Mouse (Mus musculus) adrenal gland, adult 8-10 months (tissue): ENCODE measurements at regions not wholly inside any gene's neighbourhood (a gene's known extent, or its start where the extent isn't known, plus 50 kb on each side); places are given as distances from the start of the nearest gene placed in this dataset.

Experiments
- DNase-seq: peaks from one replicate; pipeline ENCODE4 v3.0.0; 2022

DNA sequence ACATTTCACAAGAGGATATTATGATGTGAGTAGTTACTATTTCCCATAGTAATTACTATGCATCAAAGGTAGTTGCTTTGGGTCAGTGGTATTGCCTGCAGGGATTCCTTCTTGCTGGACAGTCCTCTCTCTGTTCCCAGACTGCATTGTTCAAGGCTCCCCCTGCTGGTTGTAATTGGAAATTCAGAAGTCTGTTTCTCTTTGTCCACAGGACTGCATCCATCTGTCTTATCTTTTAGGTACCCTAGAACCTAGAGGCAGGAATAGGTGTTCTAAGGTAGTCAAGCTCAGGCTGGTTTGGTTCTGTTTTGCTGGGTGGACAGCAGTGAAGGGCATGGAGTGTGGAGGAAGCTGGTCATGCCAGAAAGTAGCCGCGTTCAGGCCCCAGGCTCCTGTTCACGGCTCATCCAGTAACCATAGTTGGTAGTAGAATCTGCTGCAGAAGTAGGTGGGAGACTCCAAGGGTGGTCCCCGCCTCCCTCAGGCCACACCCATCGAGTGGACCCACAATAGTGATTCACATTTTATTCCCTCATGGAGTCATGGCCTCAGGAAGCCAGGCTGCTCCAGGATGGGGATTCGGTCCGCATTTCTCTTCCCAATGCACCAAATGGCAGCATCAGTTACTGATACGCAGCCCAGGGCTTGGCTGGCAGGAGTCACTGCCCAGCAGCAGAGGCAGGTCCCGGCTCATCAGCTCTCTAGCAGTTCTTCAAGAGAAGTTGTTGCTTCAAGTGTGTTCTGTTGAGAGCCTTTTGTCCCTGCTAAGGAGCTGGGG lies 51.7 kb upstream of the Caprin1 start:
- peak; percentile 36 for DNase-seq

DNA sequence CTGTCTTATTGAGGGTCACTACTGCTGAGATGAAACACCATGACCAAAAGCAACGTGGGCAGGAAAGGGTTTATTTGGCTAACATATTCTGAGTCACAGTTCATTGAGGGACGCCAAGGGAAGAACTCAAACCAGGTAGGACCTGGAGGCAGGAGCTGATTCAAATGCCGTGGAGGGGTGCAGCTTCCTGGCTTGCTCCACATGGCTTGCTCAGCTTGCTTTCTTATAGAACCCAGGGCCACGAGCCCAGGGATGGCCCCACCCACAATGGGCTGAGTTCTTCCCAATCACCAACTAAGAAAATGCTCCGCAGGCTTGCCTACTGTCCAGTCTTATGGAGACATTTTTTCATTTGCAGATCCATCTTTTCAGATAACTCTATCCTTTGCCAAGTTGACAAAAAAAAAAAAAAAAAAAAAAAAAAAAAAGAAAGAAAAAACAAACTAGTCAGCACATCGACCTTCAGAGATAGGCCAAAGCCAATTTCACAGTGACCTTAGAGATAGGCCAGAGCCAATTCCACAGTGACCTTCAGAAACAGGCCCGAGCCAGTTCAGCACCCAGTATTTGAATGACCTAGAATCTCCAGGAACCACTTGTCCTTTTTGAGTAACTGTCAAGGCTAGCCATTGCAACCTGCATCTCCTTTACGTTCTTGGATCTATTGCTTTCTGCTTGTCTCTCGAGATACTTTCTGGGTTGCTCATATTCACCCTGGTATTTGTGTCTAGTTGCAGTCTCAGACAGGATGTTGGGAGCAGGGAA lies 52.5 kb upstream of the Caprin1 start:
- DNase-seq: peak; percentile 87

- no peak for DNase-seq
These were observed 53.0 kb upstream of the Caprin1 start for GRCm38 (mm10) chr2:103850531-103850816.

GRCm38 (mm10) chr2:103851171-103851570 lies 53.7 kb upstream of the Caprin1 start:
- DNase-seq: peak; percentile 45

GRCm38 (mm10) chr2:103861226-103861625 lies 63.8 kb upstream of the Caprin1 start:
- no peak for DNase-seq

- DNase-seq: no peak
These were observed 66.8 kb upstream of the Caprin1 start for GRCm38 (mm10) chr2:103864254-103864653.

GRCm38 (mm10) chr2:103865319-103866171 lies 68.1 kb upstream of the Caprin1 start:
- DNase-seq: peak; percentile 42

GRCm38 (mm10) chr2:103867241-103867957 lies 70.0 kb upstream of the Caprin1 start:
- no peak for DNase-seq

DNA sequence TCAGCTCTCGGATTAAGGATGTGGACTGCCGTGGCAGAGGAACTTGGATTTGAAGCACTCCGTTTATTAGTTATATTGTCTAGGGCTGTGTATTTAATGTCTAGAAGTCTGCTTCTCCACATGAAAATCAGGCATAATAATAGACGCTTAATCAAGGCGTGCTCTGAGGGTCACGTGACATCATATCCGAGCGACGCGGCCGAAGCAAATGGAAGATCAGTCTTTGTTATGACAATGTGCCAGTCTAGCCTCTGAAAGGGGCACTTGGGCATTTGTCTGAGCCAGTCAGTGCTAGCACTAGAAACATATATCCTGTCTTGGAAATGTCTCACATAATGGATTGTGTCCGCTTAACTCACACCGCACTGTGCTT lies 70.5 kb upstream of the Caprin1 start:
- DNase-seq: no peak

GRCm38 (mm10) chr2:103868655-103869054 lies 71.2 kb upstream of the Caprin1 start:
- no peak for DNase-seq

DNA sequence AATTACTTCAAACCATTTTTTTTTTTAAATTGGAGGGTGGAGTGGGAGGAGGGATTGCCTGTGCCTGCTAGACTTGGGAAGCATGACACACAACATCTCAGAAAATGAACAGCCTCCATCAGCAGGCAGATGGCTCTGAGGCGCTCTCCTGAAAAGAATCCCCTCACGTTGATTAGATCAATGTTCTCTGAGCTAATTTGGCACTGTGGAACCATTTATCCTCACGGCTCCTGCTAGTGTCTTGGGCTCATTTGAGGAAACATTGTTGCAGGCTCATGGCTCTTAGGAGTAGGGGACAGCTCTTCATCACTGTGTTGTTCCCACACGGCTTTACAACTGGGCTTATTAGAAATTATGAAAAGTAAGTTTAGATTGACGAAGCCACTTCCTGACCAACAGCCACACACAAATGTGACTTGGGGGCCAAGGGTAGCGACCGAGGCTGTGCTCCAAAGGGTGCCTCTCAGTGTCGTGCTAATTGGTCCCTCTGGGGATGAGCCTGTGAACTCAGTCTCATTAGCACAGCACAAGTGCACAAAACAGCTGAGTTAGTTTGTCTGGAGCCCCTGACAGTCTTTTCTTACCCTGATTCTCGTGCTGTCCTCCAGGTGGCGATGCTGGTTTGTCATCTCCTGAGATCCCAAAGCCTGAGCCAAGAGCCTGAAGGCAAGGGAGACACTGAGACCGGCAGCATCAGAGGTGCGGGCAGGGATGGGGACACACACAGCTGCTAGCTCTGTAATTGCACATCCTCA lies 74.2 kb upstream of the Caprin1 start:
- DNase-seq: peak; percentile 70

GRCm38 (mm10) chr2:103872277-103872636 lies 74.8 kb upstream of the Caprin1 start:
- no peak for DNase-seq

DNA sequence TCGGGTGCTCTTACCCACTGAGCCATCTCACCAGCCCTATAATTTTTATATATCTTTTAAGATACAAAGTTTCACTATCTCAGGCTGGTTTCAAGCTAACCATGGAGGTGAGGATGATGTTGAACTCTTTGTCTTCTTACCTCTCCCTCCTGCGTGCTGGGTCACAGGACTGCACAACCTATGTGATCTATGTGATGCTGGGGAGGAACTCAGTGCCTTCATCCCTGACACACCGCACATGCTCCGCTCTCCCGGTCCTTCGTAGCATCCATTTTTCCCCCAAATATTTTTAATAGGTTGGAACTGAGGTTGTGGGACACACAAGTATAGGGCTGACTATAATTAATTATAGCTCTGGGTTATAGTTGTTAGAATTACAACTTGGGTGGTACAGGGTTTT lies 75.9 kb upstream of the Caprin1 start:
- no peak for DNase-seq

DNA sequence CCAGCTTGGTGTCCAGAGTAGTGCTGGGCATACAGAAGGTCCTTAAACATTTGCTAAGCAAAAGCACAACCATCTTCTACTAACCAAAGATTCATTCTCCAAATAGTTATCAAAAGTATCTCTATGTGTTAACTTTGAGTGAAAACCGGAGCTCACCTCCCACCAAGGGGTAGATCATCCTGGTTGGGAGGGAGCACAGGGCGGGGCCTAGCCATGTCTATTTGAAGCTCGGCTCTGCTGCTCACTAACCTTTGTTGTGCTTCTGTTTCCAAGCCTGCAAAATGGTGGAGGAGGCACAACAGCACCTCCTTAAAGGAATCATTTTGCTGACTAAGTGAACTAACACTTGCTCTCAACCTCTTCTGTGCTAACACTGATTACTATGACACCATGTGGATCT lies 77.0 kb upstream of the Caprin1 start:
- no peak for DNase-seq

DNA sequence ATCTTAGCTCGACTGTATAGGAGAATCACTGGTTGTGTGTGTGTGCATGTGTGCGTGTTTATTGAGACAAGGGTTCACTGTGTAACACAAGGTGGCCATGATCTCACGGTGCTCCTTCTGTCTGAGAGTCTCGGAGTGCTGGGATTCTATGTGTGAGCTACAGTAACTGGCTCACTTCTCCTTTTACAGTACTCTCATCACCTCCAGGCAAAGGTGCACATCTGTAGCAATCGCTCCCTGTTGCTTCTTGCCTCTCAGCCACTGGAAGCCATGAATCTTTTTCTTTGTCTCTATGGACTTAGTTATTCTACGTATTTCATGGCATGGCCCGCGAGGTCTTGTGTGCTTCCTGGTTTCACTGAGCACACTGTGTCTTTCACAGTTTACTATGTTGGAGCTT lies 78.3 kb upstream of the Caprin1 start:
- no peak for DNase-seq

GRCm38 (mm10) chr2:103876236-103876635 lies 78.8 kb upstream of the Caprin1 start:
- DNase-seq: no peak

- DNase-seq: no peak
These were observed 76.6 kb upstream of the Lmo2 start for GRCm38 (mm10) chr2:103881026-103881763.

DNA sequence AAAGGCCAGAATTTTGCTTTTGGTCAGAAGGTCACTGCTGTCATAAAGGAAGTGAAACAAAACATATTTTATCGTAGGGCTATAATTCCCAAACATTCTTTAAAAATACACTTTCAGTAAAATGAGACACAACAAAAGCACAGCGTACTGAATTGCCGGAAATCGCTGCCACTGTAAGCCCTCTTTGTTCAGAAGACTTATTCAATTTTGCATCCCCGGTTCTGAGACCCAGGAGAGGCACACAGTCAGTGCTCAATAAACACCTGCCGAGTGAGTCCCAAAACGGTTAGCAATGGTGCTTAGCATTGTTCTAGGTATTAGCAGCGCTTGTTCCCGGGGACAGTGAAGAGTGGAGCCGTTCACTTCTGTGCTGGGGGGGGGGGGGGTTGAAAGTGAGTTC lies 72.9 kb upstream of the Lmo2 start:
- DNase-seq: no peak

DNA sequence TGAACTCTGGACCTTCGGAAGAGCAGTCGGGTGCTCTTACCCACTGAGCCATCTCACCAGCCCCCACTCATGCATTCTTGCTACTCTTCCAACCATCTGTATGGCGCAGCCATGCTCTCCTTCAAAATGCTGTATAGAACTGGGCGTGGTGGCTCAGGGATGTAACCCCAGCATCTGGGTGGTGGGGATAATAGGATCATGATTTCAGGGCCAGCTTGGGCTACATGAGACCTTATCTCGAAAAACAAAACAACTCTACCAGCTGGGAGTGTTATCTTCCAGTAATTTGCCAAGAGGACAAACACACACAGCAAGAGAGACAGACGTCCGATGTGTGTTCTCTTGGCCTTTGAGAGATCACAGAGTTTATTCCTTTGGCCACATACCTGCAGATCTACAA lies 69.8 kb upstream of the Lmo2 start:
- DNase-seq: no peak

DNA sequence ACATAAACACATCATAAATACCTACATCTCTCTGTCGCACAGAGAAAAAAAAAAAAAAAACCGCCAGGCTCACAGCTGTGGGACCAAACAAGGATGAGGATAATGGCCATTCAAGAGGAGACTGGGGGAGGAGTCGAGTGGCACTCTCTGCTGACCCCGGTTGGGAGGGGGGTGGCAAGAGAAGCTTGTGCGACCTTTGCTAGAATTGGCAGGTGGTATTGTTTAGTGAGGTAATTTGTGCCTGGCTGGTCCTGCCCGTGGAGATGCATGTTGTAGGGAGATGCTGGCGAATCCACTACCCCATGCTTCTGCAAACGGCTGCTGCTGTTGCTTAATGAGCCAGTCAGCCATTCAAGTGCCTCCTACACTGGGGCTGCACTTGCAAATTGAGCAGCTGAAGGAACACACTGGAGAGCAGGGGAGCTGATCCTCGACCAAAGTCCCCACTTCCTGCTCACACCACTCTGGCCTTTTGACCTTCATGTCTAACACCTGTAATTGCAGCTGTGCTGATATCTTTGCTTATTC lies 66.5 kb upstream of the Lmo2 start:
- DNase-seq: no peak

DNA sequence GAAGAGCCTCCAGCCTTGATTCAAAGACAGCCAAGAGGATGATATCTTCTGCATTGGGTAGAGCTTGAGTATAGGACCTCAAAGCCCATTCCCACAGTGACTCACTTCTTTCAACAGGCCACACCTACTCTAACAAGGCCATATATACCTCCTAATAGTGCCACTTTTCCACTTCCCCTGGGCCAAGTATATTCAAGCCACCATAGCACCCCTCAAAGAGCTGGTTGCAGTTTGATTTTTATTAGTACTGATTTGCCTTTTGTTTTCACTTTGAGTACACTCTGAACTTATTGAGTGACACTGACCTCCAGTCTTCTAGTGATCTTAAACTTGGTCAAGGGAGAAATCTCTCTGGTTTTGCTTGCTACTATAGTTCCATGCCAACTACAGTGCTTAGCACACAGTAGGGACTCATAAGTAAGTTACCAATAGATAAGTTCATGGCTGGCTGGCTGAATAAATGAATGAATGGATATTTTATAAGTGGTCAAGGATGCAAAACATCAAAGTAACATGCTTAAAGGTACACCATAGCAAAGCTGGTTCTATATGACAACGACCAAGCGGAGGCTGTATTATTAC lies 64.5 kb upstream of the Lmo2 start:
- DNase-seq: no peak
